Mouse (Mus musculus) heart, adult 2 months (tissue): Measurements from ENCODE around the gene Mthfd2. TPM values are rescaled to one million over a fixed set of nuclear protein-coding genes. Genes with fewer than 3 reads are reported as not detected.

Experiments
- DNase-seq, 2 experiments: peaks; one replicate each; pipeline ENCODE4 v3.0.0; 2021
- H3K27ac ChIP-seq: fragments of 200-600 bp; 2 replicates; pipeline ENCODE4 v1.8.1; 2022
- H3K27me3 ChIP-seq: fragments of 200-500 bp; 2 replicates; pipeline ENCODE4 v1.6.1; 2012; ENCODE audit warnings: mild to moderate bottlenecking, low read length, inconsistent platforms, mixed read lengths; ENCODE audit not compliant: control insufficient read depth, insufficient read depth
- H3K36me3 ChIP-seq: fragments of 200-500 bp; 2 replicates; pipeline ENCODE4 v1.6.1; 2012; ENCODE audit warnings: low read length, inconsistent platforms; ENCODE audit not compliant: control insufficient read depth, insufficient read depth
- H3K4me1 ChIP-seq: fragments of 200-500 bp; 2 replicates; pipeline ENCODE4 v1.6.1; 2011; ENCODE audit warnings: low read length; ENCODE audit not compliant: control insufficient read depth, insufficient read depth
- H3K4me3 ChIP-seq: fragments of 200-600 bp; 2 replicates; pipeline ENCODE4 v1.8.1; 2022
- H3K79me2 ChIP-seq: fragments of 200-500 bp; replicated peaks from 2 replicates; pipeline ENCODE4 v1.6.1; 2012; ENCODE audit warnings: mild to moderate bottlenecking, inconsistent platforms, low read length, moderate library complexity, mixed read lengths; ENCODE audit not compliant: control insufficient read depth, insufficient read depth
- H3K9ac ChIP-seq: fragments of 200-500 bp; 2 replicates; pipeline ENCODE4 v1.6.1; 2012; ENCODE audit warnings: low read depth, mild to moderate bottlenecking, control low read depth, inconsistent platforms, low read length, mixed read lengths
- CTCF ChIP-seq: fragments of 200-600 bp; IDR thresholded peaks from 2 replicates; pipeline ENCODE4 v1.8.1; 2022; ENCODE audit warnings: antibody characterized with exemption, mild to moderate bottlenecking, moderate library complexity
- EP300 ChIP-seq: fragments of 200-500 bp; IDR thresholded peaks from 2 replicates; pipeline ENCODE4 v1.6.1; 2011; ENCODE audit warnings: low read depth, low read length, control low read depth; ENCODE audit not compliant: insufficient read depth
- POLR2A ChIP-seq: fragments of 200-500 bp; IDR thresholded peaks from 2 replicates; pipeline ENCODE4 v1.6.1; 2011; ENCODE audit warnings: mild to moderate bottlenecking, low read depth, low read length, control low read depth; ENCODE audit not compliant: insufficient read depth
- WGBS: fragments of 180-500 bp; shearing (Covaris S2); methylation state at CpG from one replicate; pipeline ENCODE4 v1.1.7; 2018; 5-methylcytosine and 5-hydroxymethylcytosine counted together
- intact Hi-C: fragments of 180-260 bp; cut with DNase I; formaldehyde crosslinking; loops from one replicate; pipeline ENCODE4 v1.15.1; 2025
- polyA plus RNA-seq: library from polyadenylated mRNA; depleted of rRNA; stranded (reverse); fragments of >200 nt; gene quantifications from 2 replicates; pipeline ENCODE4 v1.2.3, GENCODE M21; 2012
- total RNA-seq, 2 experiments: library from RNA; stranded (reverse); gene quantifications; 2 replicates each; pipeline ENCODE4 v1.2.3; 2021

Gene Mthfd2
- total and polyA plus RNA-seq, 3 experiments, result 2.5 to 2.8 (median 2.8) TPM

- no peak overlapping the region for H3K9ac ChIP-seq
- H3K36me3 ChIP-seq, result no peaks in the 10 kb centered on the region
- DNase-seq, result no peak
- TF ChIP-seq EP300 (no peak), POLR2A (no peak), CTCF (no peak)
- no peaks in the 10 kb centered on the region for H3K27me3 ChIP-seq
- H3K27ac ChIP-seq, result no peak overlapping the region
- H3K4me3 ChIP-seq, result no peak overlapping the region
- intact Hi-C loops, result loop anchor here (10.0 kb wide), 1 partner anchor 323 kb away; the partner anchor contains the start of gene Cd207
- 81% methylated on average over 7 of the region's 7 CpGs for WGBS
- peaks cover 3% of the 10 kb centered on the region for H3K4me1 ChIP-seq
- H3K79me2 ChIP-seq, result no peaks in the 10 kb centered on the region
Measured at GRCm38 (mm10) chr6:83351490-83352160, 25.9 kb upstream of the Mthfd2 start.

DNA sequence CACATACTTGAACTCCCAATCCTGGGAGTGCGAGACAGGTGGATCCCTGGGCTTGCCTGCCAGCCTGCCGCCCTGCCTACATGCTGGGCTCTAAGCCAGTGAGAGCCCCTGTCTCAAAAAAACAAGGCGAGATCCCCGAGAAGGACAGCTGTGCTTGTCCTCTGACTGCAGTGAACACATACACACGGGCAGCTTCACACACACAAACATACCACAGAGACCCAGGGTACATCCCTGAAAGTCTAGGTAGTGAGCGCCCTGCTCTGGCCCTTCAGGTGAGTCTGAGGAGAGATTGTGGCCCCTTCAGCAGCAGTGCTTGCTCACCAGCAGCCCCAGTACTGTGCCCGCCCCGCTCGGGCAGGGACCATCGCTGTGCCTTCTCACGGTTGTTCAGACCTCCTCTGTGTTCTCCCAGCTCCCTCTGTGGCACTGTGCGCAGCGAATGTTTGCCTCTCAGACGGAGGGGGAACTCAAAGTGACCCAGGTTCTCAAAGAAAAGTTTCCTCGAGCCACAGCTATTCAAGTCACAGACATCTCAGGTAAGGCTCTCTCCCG is 25.2 kb upstream of the Mthfd2 start:
- no peak for TF ChIP-seq CTCF
- TF ChIP-seq EP300, result no peak
- TF ChIP-seq POLR2A, result no peak
- intact Hi-C loops, result loop anchor here (10.0 kb wide), 1 partner anchor 324 kb away; the partner anchor contains the start of gene Cd207
- Histone ChIP-seq H3K27ac (no peak overlapping the region), H3K4me1 (peaks cover 3% of the 10 kb centered on the region), H3K79me2 (no peaks in the 10 kb centered on the region), H3K9ac (no peak overlapping the region), H3K4me3 (no peak overlapping the region), H3K36me3 (no peaks in the 10 kb centered on the region), H3K27me3 (no peaks in the 10 kb centered on the region)
- DNase-seq, result no peak
- WGBS, result 90% methylated on average over 16 of the region's 16 CpGs

- peak overlapping the region; percentile 96 for H3K9ac ChIP-seq
- no peak for DNase-seq
- WGBS, result 83% methylated on average over 7 of the region's 7 CpGs
- intact Hi-C loops, result loop anchor here (10.0 kb wide), 1 partner anchor 325 kb away; the partner anchor contains the start of gene Cd207
- no peaks in the 10 kb centered on the region for H3K79me2 ChIP-seq
- no peak overlapping the region; the same call in 1 of the 2 replicates for H3K27ac ChIP-seq
- TF ChIP-seq EP300 (no peak), POLR2A (no peak), CTCF (no peak)
- no peaks in the 10 kb centered on the region for H3K36me3 ChIP-seq
- peaks cover 3% of the 10 kb centered on the region for H3K4me1 ChIP-seq
- peak overlapping the region; percentile 94 for H3K4me3 ChIP-seq
- H3K27me3 ChIP-seq, result no peaks in the 10 kb centered on the region
Measured at GRCm38 (mm10) chr6:83350172-83350571, 24.5 kb upstream of the Mthfd2 start.

- Histone ChIP-seq H3K9ac (peak overlapping the region; percentile 96), H3K36me3 (no peaks in the 10 kb centered on the region), H3K79me2 (no peaks in the 10 kb centered on the region), H3K27ac (peak overlapping the region; percentile 89), H3K4me1 (peaks cover 3% of the 10 kb centered on the region), H3K27me3 (no peaks in the 10 kb centered on the region), H3K4me3 (peak overlapping the region; percentile 94)
- peak; percentile 91 to 96 for DNase-seq
- intact Hi-C loops, result loop anchor here (1.0 to 5.0 kb wide), 4 partner anchors 23 to 352 kb away; partner anchors contain the start of genes Dguok, Mob1a and Stambp
- peak; percentile 98; the same call in 1 of the 2 replicates for TF ChIP-seq CTCF
- TF ChIP-seq EP300, result 0 out of 2 replicates have a peak, but pooled peaks have one; percentile 38
- TF ChIP-seq POLR2A, result peak; percentile 58; the same call in 1 of the 2 replicates
- under 1% methylated on average over 53 of the region's 53 CpGs for WGBS
Measured at GRCm38 (mm10) chr6:83349274-83349958, 23.7 kb upstream of the Mthfd2 start.

GRCm38 (mm10) chr6:83348873-83349272 is 23.2 kb upstream of the Mthfd2 start, which contains the start of gene Bola3:
TSS of gene Bola3 (plus strand) at chr6:83349147.
- H3K4me1 ChIP-seq, result peaks cover 3% of the 10 kb centered on the region
- no peaks in the 10 kb centered on the region for H3K27me3 ChIP-seq
- peak within 1 kb of the TSS; percentile 94 for H3K4me3 ChIP-seq
- peak within 1 kb of the TSS; percentile 96 for H3K9ac ChIP-seq
- intact Hi-C loops, result loop anchor here (1.0 to 5.0 kb wide), 4 partner anchors 23 to 352 kb away; partner anchors contain the start of genes Dguok, Mob1a and Stambp
- WGBS, result 35% methylated on average over 6 of the region's 6 CpGs
- H3K79me2 ChIP-seq, result no peaks in the 10 kb centered on the region
- TF ChIP-seq CTCF (no peak), EP300 (no peak), POLR2A (no peak)
- no peak for DNase-seq
- H3K27ac ChIP-seq, result peak within 1 kb of the TSS; percentile 89
- no peaks in the 10 kb centered on the region for H3K36me3 ChIP-seq
